Mouse (Mus musculus) adrenal gland, postnatal 10 days (tissue): ENCODE data around the gene Kcnj3. TPM values are rescaled to one million over a fixed set of nuclear protein-coding genes. Genes with fewer than 3 reads are reported as not detected.
"Not testable (repeated sequence)": the region's sequence is repeated elsewhere in the genome, so short reads cannot be mapped to it uniquely, and the experiment has no call there.

Experiments
- DNase-seq: peaks from one replicate; pipeline ENCODE4 v3.0.0; 2021; ENCODE audit warnings: mixed read lengths
- long read RNA-seq, 2 experiments: library from polyadenylated mRNA; stranded (forward); transcript quantifications; one replicate each; pipeline ENCODE4 v2.0.0; 2021
- total RNA-seq, 2 experiments: library from RNA; stranded (reverse); gene quantifications; 2 replicates each; pipeline ENCODE4 v1.2.3; 2021

Kcnj3 gene
- total RNA-seq = under 1 TPM; 0.48 to 0.51 TPM
- long read RNA-seq, experiment 1 = 0 reads
- long read RNA-seq, experiment 2 = 0 reads

GRCm38 (mm10) chr2:55435721-55436260, at the start of gene Kcnj3:
TSS of gene Kcnj3 (plus strand) at chr2:55435970.
- no peak for DNase-seq

- DNase-seq = no peak
Measured at GRCm38 (mm10) chr2:55390330-55390989, 45.3 kb upstream of the Kcnj3 start.

GRCm38 (mm10) chr2:55405307-55405706, 30.5 kb upstream of the Kcnj3 start:
- no peak for DNase-seq

- DNase-seq = no peak
Measured at GRCm38 (mm10) chr2:55427633-55428032, 8.1 kb upstream of the Kcnj3 start.

GRCm38 (mm10) chr2:55432104-55432503, 3.7 kb upstream of the Kcnj3 start:
- no peak for DNase-seq

GRCm38 (mm10) chr2:55436261-55437006, 664 bp downstream of the Kcnj3 start:
- DNase-seq = peak; percentile 20

- DNase-seq = no peak
Measured at GRCm38 (mm10) chr2:55437007-55437949, 1.5 kb downstream of the Kcnj3 start.

GRCm38 (mm10) chr2:55437977-55438376, 2.2 kb downstream of the Kcnj3 start:
- no peak for DNase-seq

GRCm38 (mm10) chr2:55439211-55439610, 3.4 kb downstream of the Kcnj3 start:
- no peak for DNase-seq

- no peak for DNase-seq
Measured at GRCm38 (mm10) chr2:55442006-55442405, 6.2 kb downstream of the Kcnj3 start.

GRCm38 (mm10) chr2:55447298-55447697, 11.5 kb downstream of the Kcnj3 start:
- no peak for DNase-seq

GRCm38 (mm10) chr2:55450774-55451173, 15.0 kb downstream of the Kcnj3 start:
- no peak for DNase-seq

GRCm38 (mm10) chr2:55459195-55459594, 23.4 kb downstream of the Kcnj3 start:
- no peak for DNase-seq

GRCm38 (mm10) chr2:55469141-55469540, 33.4 kb downstream of the Kcnj3 start:
- no peak for DNase-seq

GRCm38 (mm10) chr2:55470006-55470405, 34.2 kb downstream of the Kcnj3 start:
- DNase-seq = no peak

- no peak for DNase-seq
Measured at GRCm38 (mm10) chr2:55479511-55479910, 43.7 kb downstream of the Kcnj3 start.

- no peak for DNase-seq
Measured at GRCm38 (mm10) chr2:55479933-55480601, 44.3 kb downstream of the Kcnj3 start.

- no peak for DNase-seq
Measured at GRCm38 (mm10) chr2:55480602-55480965, 44.8 kb downstream of the Kcnj3 start.

GRCm38 (mm10) chr2:55485500-55486129, 49.8 kb downstream of the Kcnj3 start:
- not testable (repeated sequence) for DNase-seq

- no peak for DNase-seq
Measured at GRCm38 (mm10) chr2:55503390-55504176, 67.8 kb downstream of the Kcnj3 start.
